In genomic region chr6:122543574-122543973, GRCm38 (mm10) we compare ENCODE assay signal across 24 mouse cellular contexts. TPM values are rescaled to one million over a fixed set of nuclear protein-coding genes. Genes with fewer than 3 reads are reported as not detected.
"Had no signal": no experiment of that assay in that cellular context is flagged by ENCODE, and none has a peak within 500 bp of the region (broad histone marks: within the 10 kb centered on the region; RNA-seq: fewer than 3 reads in every experiment).

No protein-coding gene starts in this region.

- DNase-seq: gastrocnemius, postnatal 14 days; heart, adult 11 months; heart, adult 2 months; heart, postnatal 4 days; kidney, adult 18-20 months; kidney, adult 8-10 months; kidney, postnatal 10 days; kidney, postnatal 25 days; kidney, postnatal 4 days; liver had no signal

- ATAC-seq: hindbrain, embryonic 16.5 days; inflammation-experienced regulatory T-cells, adult 6 months; intestine, embryonic 15.5 days; intestine, postnatal 0 days had no signal

RNA-seq across cellular contexts. Expression of gene Aicda, which starts 10.0 kb away (rescaled TPM):
- total RNA-seq: gastrocnemius, adult 18-20 months; gastrocnemius, adult 8-10 months; gastrocnemius, postnatal 14 days; gastrocnemius, postnatal 4 days; heart, adult 2 months; heart, postnatal 25 days; heart, postnatal 4 days; layer of hippocampus, adult 2 months; layer of hippocampus, postnatal 10 days; layer of hippocampus, postnatal 25 days; left cerebral cortex, adult 2 months; left cerebral cortex, postnatal 14 days; left cerebral cortex, postnatal 36 days had no signal

RNA-seq across cellular contexts. Expression of gene Mfap5, which starts 37.9 kb away (rescaled TPM):
- total RNA-seq: layer of hippocampus, adult 2 months; left cerebral cortex, postnatal 36 days had no signal

RNA-seq across cellular contexts. Expression of gene Rimklb, which starts 45.0 kb away (rescaled TPM):
- total RNA-seq: heart, adult 2 months; heart, postnatal 25 days had no signal
